Mouse (Mus musculus): ENCODE data around the gene Carmil1. TPM values are rescaled to one million over a fixed set of nuclear protein-coding genes. Genes with fewer than 3 reads are reported as not detected.

Gene Carmil1
- polyA plus RNA-seq, 1 experiment from 2014 or later = 12.4 TPM

- Histone ChIP-seq H3K4me3 (no peak overlapping the region), H3K4me2 (no peak overlapping the region), H3K9ac (no peak overlapping the region), H3K9me3 (replicated peaks) (no peaks in the 10 kb centered on the region), H3K4me1 (replicated peaks) (no peaks in the 10 kb centered on the region), H3K27ac (ENCODE audit: poor library complexity, severe bottlenecking) (no peak overlapping the region), H3K36me3 (no peaks in the 10 kb centered on the region), H3K27me3 (replicated peaks) (peaks cover 27% of the 10 kb centered on the region; the same call in 1 of the 2 replicates)
- WGBS = 10% methylated on average over 4 of the region's 4 CpGs
- no peak for ATAC-seq (ENCODE audit: insufficient number of reproducible peaks, low FRiP score)
Observed at GRCm38 (mm10) chr13:24297252-24297651, 16.7 kb upstream of the Carmil1 start.

- Histone ChIP-seq H3K9me3 (replicated peaks) (no peaks in the 10 kb centered on the region), H3K27me3 (replicated peaks) (peaks cover 22% of the 10 kb centered on the region; the same call in 1 of the 2 replicates), H3K4me3 (no peak overlapping the region), H3K4me1 (replicated peaks) (no peaks in the 10 kb centered on the region), H3K9ac (no peak overlapping the region), H3K4me2 (no peak overlapping the region), H3K36me3 (no peaks in the 10 kb centered on the region), H3K27ac (ENCODE audit: poor library complexity, severe bottlenecking) (no peak overlapping the region)
- ATAC-seq (ENCODE audit: insufficient number of reproducible peaks, low FRiP score) = no peak
- WGBS = 79% methylated on average over 2 of the region's 2 CpGs
Observed at GRCm38 (mm10) chr13:24287381-24287780, 6.8 kb upstream of the Carmil1 start.

- no peak overlapping the region for H3K27ac ChIP-seq (ENCODE audit: poor library complexity, severe bottlenecking)
- ATAC-seq (ENCODE audit: insufficient number of reproducible peaks, low FRiP score) = no peak
- H3K9ac ChIP-seq = peak overlapping the region; percentile 75
- no peaks in the 10 kb centered on the region; the same call in 1 of the 2 replicates for H3K36me3 ChIP-seq
- H3K4me1 ChIP-seq (replicated peaks) = peaks cover 8% of the 10 kb centered on the region
- H3K27me3 ChIP-seq (replicated peaks) = peaks cover 40% of the 10 kb centered on the region
- H3K4me2 ChIP-seq = peak overlapping the region; percentile 97
- 1% methylated on average over 20 of the region's 21 CpGs for WGBS
- no peaks in the 10 kb centered on the region for H3K9me3 ChIP-seq (replicated peaks)
- peak overlapping the region; percentile 83 for H3K4me3 ChIP-seq
Observed at GRCm38 (mm10) chr13:24279762-24280438, 695 bp downstream of the Carmil1 start.

GRCm38 (mm10) chr13:24279407-24279761, 1.2 kb downstream of the Carmil1 start:
- H3K27me3 ChIP-seq (replicated peaks) = peaks cover 40% of the 10 kb centered on the region
- no peak overlapping the region for H3K9ac ChIP-seq
- peak overlapping the region; percentile 97; the same call in 1 of the 2 replicates for H3K4me2 ChIP-seq
- H3K36me3 ChIP-seq = no peaks in the 10 kb centered on the region; the same call in 1 of the 2 replicates
- ATAC-seq (ENCODE audit: insufficient number of reproducible peaks, low FRiP score) = no peak
- no peak overlapping the region for H3K27ac ChIP-seq (ENCODE audit: poor library complexity, severe bottlenecking)
- peak overlapping the region; percentile 83; the same call in 1 of the 2 replicates for H3K4me3 ChIP-seq
- H3K4me1 ChIP-seq (replicated peaks) = peaks cover 8% of the 10 kb centered on the region
- no peaks in the 10 kb centered on the region for H3K9me3 ChIP-seq (replicated peaks)
- WGBS = 52% methylated on average over 11 of the region's 11 CpGs

GRCm38 (mm10) chr13:24272740-24273377, 7.7 kb downstream of the Carmil1 start:
- H3K36me3 ChIP-seq = no peaks in the 10 kb centered on the region; the same call in 1 of the 2 replicates
- no peaks in the 10 kb centered on the region for H3K9me3 ChIP-seq (replicated peaks)
- H3K4me1 ChIP-seq (replicated peaks) = no peaks in the 10 kb centered on the region
- no peak overlapping the region for H3K27ac ChIP-seq (ENCODE audit: poor library complexity, severe bottlenecking)
- no peak overlapping the region for H3K4me3 ChIP-seq
- no peak overlapping the region for H3K9ac ChIP-seq
- no peak overlapping the region for H3K4me2 ChIP-seq
- WGBS = 73% methylated on average over 4 of the region's 4 CpGs
- no peak for ATAC-seq (ENCODE audit: insufficient number of reproducible peaks, low FRiP score)
- H3K27me3 ChIP-seq (replicated peaks) = peaks cover 12% of the 10 kb centered on the region

GRCm38 (mm10) chr13:24269100-24269465, 11.5 kb downstream of the Carmil1 start:
- 72% methylated on average over 3 of the region's 3 CpGs for WGBS
- Histone ChIP-seq H3K4me1 (replicated peaks) (no peaks in the 10 kb centered on the region), H3K36me3 (no peaks in the 10 kb centered on the region), H3K27ac (ENCODE audit: poor library complexity, severe bottlenecking) (no peak overlapping the region), H3K4me3 (no peak overlapping the region), H3K27me3 (replicated peaks) (0 out of 2 replicates have a peak, but pooled peaks cover 5% of the 10 kb centered on the region), H3K9me3 (replicated peaks) (no peaks in the 10 kb centered on the region), H3K9ac (no peak overlapping the region), H3K4me2 (no peak overlapping the region)
- no peak for ATAC-seq (ENCODE audit: insufficient number of reproducible peaks, low FRiP score)

- no peaks in the 10 kb centered on the region for H3K36me3 ChIP-seq
- H3K4me2 ChIP-seq = no peak overlapping the region
- no peak overlapping the region for H3K9ac ChIP-seq
- H3K4me1 ChIP-seq (replicated peaks) = no peaks in the 10 kb centered on the region
- no peak for ATAC-seq (ENCODE audit: insufficient number of reproducible peaks, low FRiP score)
- H3K9me3 ChIP-seq (replicated peaks) = no peaks in the 10 kb centered on the region
- 0 out of 2 replicates have a peak, but pooled peaks cover 5% of the 10 kb centered on the region for H3K27me3 ChIP-seq (replicated peaks)
- WGBS = 76% methylated on average over 14 of the region's 14 CpGs
- no peak overlapping the region for H3K27ac ChIP-seq (ENCODE audit: poor library complexity, severe bottlenecking)
- H3K4me3 ChIP-seq = no peak overlapping the region
Observed at GRCm38 (mm10) chr13:24268355-24269099, 12.1 kb downstream of the Carmil1 start.

GRCm38 (mm10) chr13:24264760-24265159, 15.8 kb downstream of the Carmil1 start:
- Histone ChIP-seq H3K9me3 (replicated peaks) (no peaks in the 10 kb centered on the region), H3K9ac (no peak overlapping the region), H3K36me3 (no peaks in the 10 kb centered on the region), H3K4me1 (replicated peaks) (no peaks in the 10 kb centered on the region), H3K27me3 (replicated peaks) (0 out of 2 replicates have a peak, but pooled peaks cover 6% of the 10 kb centered on the region), H3K27ac (ENCODE audit: poor library complexity, severe bottlenecking) (no peak overlapping the region), H3K4me2 (no peak overlapping the region), H3K4me3 (no peak overlapping the region)
- no peak for ATAC-seq (ENCODE audit: insufficient number of reproducible peaks, low FRiP score)
- WGBS = 49% methylated on average over 5 of the region's 5 CpGs

- H3K9me3 ChIP-seq (replicated peaks) = no peaks in the 10 kb centered on the region
- no peaks in the 10 kb centered on the region for H3K36me3 ChIP-seq
- no peak overlapping the region for H3K9ac ChIP-seq
- H3K4me2 ChIP-seq = no peak overlapping the region
- H3K4me1 ChIP-seq (replicated peaks) = no peaks in the 10 kb centered on the region
- no peak for ATAC-seq (ENCODE audit: insufficient number of reproducible peaks, low FRiP score)
- WGBS = 79% methylated on average over 4 of the region's 4 CpGs
- H3K27me3 ChIP-seq (replicated peaks) = 0 out of 2 replicates have a peak, but pooled peaks cover 6% of the 10 kb centered on the region
- no peak overlapping the region for H3K4me3 ChIP-seq
- H3K27ac ChIP-seq (ENCODE audit: poor library complexity, severe bottlenecking) = no peak overlapping the region
Observed at GRCm38 (mm10) chr13:24263560-24263959, 17.0 kb downstream of the Carmil1 start.

- H3K4me1 ChIP-seq (replicated peaks) = no peaks in the 10 kb centered on the region
- WGBS = 73% methylated on average over 10 of the region's 10 CpGs
- H3K9me3 ChIP-seq (replicated peaks) = no peaks in the 10 kb centered on the region
- 0 out of 2 replicates have a peak, but pooled peaks cover 6% of the 10 kb centered on the region for H3K27me3 ChIP-seq (replicated peaks)
- no peak overlapping the region for H3K9ac ChIP-seq
- no peak overlapping the region for H3K27ac ChIP-seq (ENCODE audit: poor library complexity, severe bottlenecking)
- H3K4me3 ChIP-seq = no peak overlapping the region
- ATAC-seq (ENCODE audit: insufficient number of reproducible peaks, low FRiP score) = no peak
- no peaks in the 10 kb centered on the region for H3K36me3 ChIP-seq
- no peak overlapping the region for H3K4me2 ChIP-seq
Observed at GRCm38 (mm10) chr13:24260751-24261591, 19.6 kb downstream of the Carmil1 start.
